Mouse (Mus musculus): ENCODE measurements around the gene Bex6.

- TF ChIP-seq CTCF (IDR thresholded peaks at IDR 0.05; ENCODE audit: control insufficient read depth, insufficient read depth, insufficient read length) (no peak), MYOG (IDR thresholded peaks at IDR 0.05; ENCODE audit: control insufficient read depth, extremely low read depth, insufficient read length) (no peak), MAX (IDR thresholded peaks at IDR 0.05) (no peak)
Measured at GRCm38 (mm10) chr16:32200256-32201003, 20.8 kb downstream of the Bex6 start.
